ENCODE assay signal across 8 mouse cellular contexts in the genomic region with DNA sequence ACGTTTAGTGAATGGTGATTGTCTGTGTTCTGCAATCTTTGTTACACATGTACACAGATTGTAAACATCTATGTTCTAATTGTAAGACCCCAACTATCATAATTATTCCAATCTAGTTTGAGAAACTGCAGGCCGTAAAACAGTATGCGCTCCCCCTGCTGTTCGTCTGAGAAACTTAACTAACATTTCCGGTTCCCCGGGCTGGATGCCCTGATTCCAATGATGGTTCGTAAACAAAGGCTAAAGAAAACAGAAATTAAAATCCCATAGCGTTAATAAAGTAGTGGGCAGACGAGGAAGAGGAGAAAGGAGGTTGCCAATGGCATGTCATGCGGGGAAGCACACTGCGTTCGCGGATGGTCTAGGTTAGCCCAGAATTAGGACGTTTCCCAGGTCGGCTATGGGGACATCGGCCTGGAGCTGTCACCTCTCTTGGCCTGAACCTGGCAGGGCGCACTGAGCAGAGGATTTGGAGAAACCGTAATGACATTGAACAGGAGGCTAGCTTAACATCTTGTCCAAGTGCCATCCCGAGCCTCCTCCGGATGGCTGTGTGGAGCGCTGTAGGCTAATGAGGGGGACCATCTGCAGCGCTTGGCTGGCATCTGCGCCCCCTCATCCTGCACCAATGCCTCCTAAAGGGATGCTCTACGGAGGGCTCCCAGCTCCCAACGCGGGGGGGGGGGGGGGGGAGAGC. TPM values are rescaled to one million over a fixed set of nuclear protein-coding genes. Genes with fewer than 3 reads are reported as not detected.
DNase-seq lines count a peak whose midpoint lies in the region; ATAC-seq and TF ChIP-seq lines count a peak whose summit lies in the region.

No protein-coding gene starts in this region.

- DNase-seq in A20 (ENCODE audit: low read depth, low spot score) (peak; percentile 25), ES-E14 (ENCODE audit: low read depth, low spot score) (no peak)
- DNase-seq in heart, postnatal 0 days (ENCODE audit: low spot score) = peak; percentile 41
- peak; percentile 58 for DNase-seq in layer of hippocampus, adult 9-11 months
- peak; percentile 62 for DNase-seq in lung, postnatal 14 days
- DNase-seq in retina, postnatal 1 day = peak; percentile 74
- DNase-seq in ovary, adult 18-20 months (ENCODE audit: low spot score) = no peak

- peak; percentile 54 for ATAC-seq in common myeloid progenitor, adult 5-6 weeks (replicated peaks; ENCODE audit: low read depth, poor library complexity, severe bottlenecking)
- ATAC-seq in heart, postnatal 0 days (ENCODE audit: insufficient read depth, low read depth) = no peak

- peak overlapping the region; percentile 22; the same call in 1 of the 2 replicates for H3K9ac ChIP-seq in ES-E14 (ENCODE audit: insufficient read depth, low read depth, low read length, poor library complexity, severe bottlenecking)
- H3K9ac ChIP-seq in heart, postnatal 0 days (replicated peaks; ENCODE audit: low read depth, low read length) = peak overlapping the region; percentile 52

- 13% methylated on average over 25 of the region's 26 CpGs for WGBS in heart, postnatal 0 days

- H3K27ac ChIP-seq in ES-E14 (ENCODE audit: insufficient read depth, low read depth, low read length, poor library complexity, severe bottlenecking) = no peak overlapping the region
- H3K27ac ChIP-seq in heart, postnatal 0 days (ENCODE audit: low read depth) = no peak overlapping the region

- H3K4me2 ChIP-seq in heart, postnatal 0 days (ENCODE audit: low read depth, low read length) = peak overlapping the region; percentile 64

- peak; percentile 52 for TF ChIP-seq CTCF in heart, postnatal 0 days (IDR thresholded peaks at IDR 0.05; ENCODE audit: low read depth)

- no peaks in the 10 kb centered on the region for H3K9me3 ChIP-seq in ES-E14 (ENCODE audit: control insufficient read depth, insufficient read depth, low read depth, low read length)
- H3K9me3 ChIP-seq in heart, postnatal 0 days (replicated peaks; ENCODE audit: control insufficient read depth, low read length) = no peaks in the 10 kb centered on the region

- H3K4me3 ChIP-seq in ES-E14 (ENCODE audit: insufficient read depth in 1 of 2, low read depth in 1 of 2, low read length in 2 of 2, poor library complexity in 1 of 2, severe bottlenecking in 1 of 2) = peak overlapping the region; percentile 52 to 54; a peak in 3 of 4 replicates
- H3K4me3 ChIP-seq in heart, postnatal 0 days (ENCODE audit: low read depth, low read length) = peak overlapping the region; percentile 46

- no peak for TF ChIP-seq EP300 in heart, postnatal 0 days (IDR thresholded peaks at IDR 0.05; ENCODE audit: low read depth)

- no peaks in the 10 kb centered on the region for H3K36me3 ChIP-seq in ES-E14 (ENCODE audit: control insufficient read depth, insufficient read depth, low read length, poor library complexity, severe bottlenecking)
- no peaks in the 10 kb centered on the region for H3K36me3 ChIP-seq in heart, postnatal 0 days (replicated peaks; ENCODE audit: control insufficient read depth, insufficient read depth, low read length)

- no peaks in the 10 kb centered on the region for H3K27me3 ChIP-seq in heart, postnatal 0 days (ENCODE audit: control insufficient read depth, insufficient read depth, low read length)

- in situ Hi-C loops in ES-E14 (cut with MboI; ENCODE audit: low sequenced_read_pairs in 2 of 2, unreplicated experiment in 2 of 2) = loop anchor here (10.0 to 25.0 kb wide), 3 partner anchors 181 to 459 kb away; no protein-coding TSS in a partner anchor

- H3K4me1 ChIP-seq in ES-E14 (ENCODE audit: control insufficient read depth in 2 of 2, insufficient read depth in 2 of 2, low read length in 2 of 2, poor library complexity in 1 of 2) = peaks cover 0 to 2% of the 10 kb centered on the region in 2 experiments; a peak in 1 of 4 replicates
- no peaks in the 10 kb centered on the region for H3K4me1 ChIP-seq in heart, postnatal 0 days (ENCODE audit: control insufficient read depth, insufficient read depth)

TF ChIP-seq in ES-E14, 5 proteins besides CTCF, POLR2A, EP300 and RAD21:
- TF ChIP-seq MAFK (IDR thresholded peaks at IDR 0.05; ENCODE audit: insufficient read depth, low read depth, low read length) = no peak
- no peak for TF ChIP-seq HCFC1 (IDR thresholded peaks at IDR 0.05; ENCODE audit: borderline replicate concordance, insufficient read depth, low read length)
- no peak for TF ChIP-seq CHD2 (IDR thresholded peaks at IDR 0.05; ENCODE audit: low read depth, low read length)
- TF ChIP-seq ZNF384 (IDR thresholded peaks at IDR 0.05; ENCODE audit: low read depth, low read length) = no peak
- TF ChIP-seq ZC3H11A (IDR thresholded peaks at IDR 0.05; ENCODE audit: borderline replicate concordance, low read depth, low read length) = no peak

RNA-seq across cellular contexts. Expression of gene Hnrnpa3, which starts 55.7 kb away (rescaled TPM):
- 101 and 166 TPM in 2 replicates for total RNA-seq in ES-E14 (2012; rRNA removed)
- total RNA-seq in common myeloid progenitor, adult 5-6 weeks (2017) = 329 and 360 TPM in 2 replicates
- total RNA-seq in heart, postnatal 0 days (2014; rRNA removed; ENCODE audit: low replicate concordance) = 26.0 and 33.9 TPM in 2 replicates
- polyA plus RNA-seq in heart, postnatal 0 days (2015; fragmentation: Nextera tagmentation; extraction: Ambion mirVana) = 93.6 and 102 TPM in 2 replicates

Comparison
In these comparisons a context has a peak if more than half of its experiments do, and no peak if none do; other contexts are left out.
1. DNase-seq: peak in A20 (single experiment), heart, postnatal 0 days (single experiment), layer of hippocampus, adult 9-11 months (single experiment), lung, postnatal 14 days (single experiment) and retina, postnatal 1 day (single experiment); none in ES-E14 (single experiment) and ovary, adult 18-20 months (single experiment).